Comparison of ENCODE assay signal across 10 mouse cellular contexts in the genomic region with DNA sequence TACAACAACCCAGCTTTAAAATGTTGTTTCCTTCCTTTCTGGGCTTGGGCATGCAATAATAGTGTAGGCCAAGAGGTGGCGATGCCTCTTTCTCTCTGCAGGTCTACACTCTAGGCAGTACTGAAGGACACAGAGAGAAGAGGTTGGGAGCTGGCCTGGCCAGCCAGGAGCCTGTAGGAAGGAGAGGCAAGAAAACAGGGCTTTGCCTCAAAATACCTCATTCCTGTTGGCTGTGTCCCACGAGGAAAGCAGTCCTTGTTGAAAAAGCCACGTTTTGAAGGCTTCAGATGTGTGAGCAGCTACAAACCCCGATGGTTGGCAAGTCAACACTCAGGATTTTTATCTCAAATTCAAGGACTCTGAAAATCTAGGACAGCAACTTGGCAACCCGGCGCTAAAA.
DNase-seq lines count a peak whose midpoint lies in the region; ATAC-seq and TF ChIP-seq lines count a peak whose summit lies in the region.
"Had no signal": no experiment of that assay in that cellular context is flagged by ENCODE, and none has a peak within 500 bp of the region (broad histone marks: within the 10 kb centered on the region; RNA-seq: fewer than 3 reads in every experiment).

No protein-coding gene starts in this region.

- no peaks in the 10 kb centered on the region for H3K9me3 ChIP-seq in midbrain, postnatal 0 days (ENCODE audit: low read length)
- no peaks in the 10 kb centered on the region for H3K9me3 ChIP-seq in midbrain, embryonic 16.5 days (replicated peaks; ENCODE audit: control insufficient read depth, low read length, poor library complexity, severe bottlenecking)
- H3K9me3 ChIP-seq: embryonic facial prominence, embryonic 12.5 days; neural tube, embryonic 12.5 days had no signal

- H3K4me2 ChIP-seq in midbrain, postnatal 0 days (ENCODE audit: low read depth, low read length, poor library complexity, severe bottlenecking), result no peak overlapping the region
- no peak overlapping the region for H3K4me2 ChIP-seq in midbrain, embryonic 16.5 days (ENCODE audit: low read length)
- H3K4me2 ChIP-seq: embryonic facial prominence, embryonic 12.5 days; neural tube, embryonic 12.5 days had no signal

- no peaks in the 10 kb centered on the region for H3K36me3 ChIP-seq in midbrain, postnatal 0 days (ENCODE audit: insufficient read depth, low read length)
- no peaks in the 10 kb centered on the region for H3K36me3 ChIP-seq in midbrain, embryonic 16.5 days (ENCODE audit: control insufficient read depth, insufficient read depth, low read length)
- H3K36me3 ChIP-seq: embryonic facial prominence, embryonic 12.5 days; neural tube, embryonic 12.5 days had no signal

- 71% methylated on average over 6 of the region's 6 CpGs for WGBS in midbrain, postnatal 0 days
- 72% methylated on average over 6 of the region's 6 CpGs for WGBS in midbrain, embryonic 16.5 days

- no peak for ATAC-seq in midbrain, postnatal 0 days (ENCODE audit: low FRiP score)
- no peak for ATAC-seq in midbrain, embryonic 16.5 days
- peak; percentile 89 for ATAC-seq in frontal cortex, adult (ENCODE audit: low TSS enrichment)

- peak; percentile 68 for TF ChIP-seq CTCF in midbrain, postnatal 0 days (IDR thresholded peaks at IDR 0.05)

- no peak overlapping the region for H3K4me3 ChIP-seq in midbrain, postnatal 0 days (ENCODE audit: low read depth, low read length)
- no peak overlapping the region for H3K4me3 ChIP-seq in midbrain, embryonic 16.5 days (ENCODE audit: low read depth, low read length)
- H3K4me3 ChIP-seq: embryonic facial prominence, embryonic 12.5 days; neural tube, embryonic 12.5 days had no signal

- H3K27me3 ChIP-seq in midbrain, postnatal 0 days (ENCODE audit: insufficient read depth, low read length), result no peaks in the 10 kb centered on the region
- H3K27me3 ChIP-seq in midbrain, embryonic 16.5 days (ENCODE audit: control insufficient read depth, insufficient read depth, low read depth, low read length), result no peaks in the 10 kb centered on the region
- H3K27me3 ChIP-seq: neural tube, embryonic 12.5 days had no signal

- H3K4me1 ChIP-seq in midbrain, postnatal 0 days (ENCODE audit: insufficient read depth, low read length), result no peaks in the 10 kb centered on the region
- no peaks in the 10 kb centered on the region for H3K4me1 ChIP-seq in midbrain, embryonic 16.5 days (ENCODE audit: control insufficient read depth, insufficient read depth, low read length)
- H3K4me1 ChIP-seq: embryonic facial prominence, embryonic 12.5 days; neural tube, embryonic 12.5 days had no signal

- intact Hi-C loops in left cerebral cortex, postnatal 14 days (cut with DNase I), result no loop called here

- no peak overlapping the region for H3K9ac ChIP-seq in midbrain, postnatal 0 days (replicated peaks; ENCODE audit: low read length, poor library complexity, severe bottlenecking)
- H3K9ac ChIP-seq in midbrain, embryonic 16.5 days (ENCODE audit: low read depth, low read length), result no peak overlapping the region
- H3K9ac ChIP-seq: embryonic facial prominence, embryonic 12.5 days; neural tube, embryonic 12.5 days had no signal

- H3K27ac ChIP-seq in midbrain, postnatal 0 days (ENCODE audit: low read depth, low read length), result no peak overlapping the region
- H3K27ac ChIP-seq in midbrain, embryonic 16.5 days (ENCODE audit: low read length), result no peak overlapping the region
- H3K27ac ChIP-seq: embryonic facial prominence, embryonic 12.5 days; neural tube, embryonic 12.5 days had no signal

- DNase-seq in midbrain, postnatal 0 days (ENCODE audit: low spot score), result peak; percentile 35
- DNase-seq in adrenal gland, postnatal 36 days, result peak; percentile 75 to 77
- peak; percentile 44 for DNase-seq in kidney, adult 11 months
- peak; percentile 52 to 66 for DNase-seq in left cerebral cortex, postnatal 14 days (ENCODE audit: low spot score in 2 of 2)
- DNase-seq in ovary, postnatal 14 days (ENCODE audit: low spot score), result peak; percentile 59
- DNase-seq in thymus, postnatal 36 days, result peak; percentile 73
